Mouse (Mus musculus) stomach, embryonic 15.5 days (tissue): ENCODE data around the gene Hopx. TPM values are rescaled to one million over a fixed set of nuclear protein-coding genes. Genes with fewer than 3 reads are reported as not detected.

Source experiments
- ATAC-seq: fragments of 200-750 bp; cut with Nextera tagmentation; 2 replicates; pipeline ENCODE4 v1.8.0; 2017; ENCODE audit warnings: low read depth, moderate number of reproducible peaks, moderate TSS enrichment; ENCODE audit not compliant: insufficient read depth, low FRiP score
- H3K27ac ChIP-seq: fragments of 300-500 bp; sonication (generic); 2 replicates; pipeline ENCODE4 v1.5.1; 2015; ENCODE audit warnings: mild to moderate bottlenecking, inconsistent platforms
- H3K27me3 ChIP-seq: fragments of 300-500 bp; sonication (generic); replicated peaks from 2 replicates; pipeline ENCODE4 v1.6.1; 2015; ENCODE audit warnings: inconsistent platforms
- H3K36me3 ChIP-seq: fragments of 300-500 bp; sonication (generic); 2 replicates; pipeline ENCODE4 v1.6.1; 2015; ENCODE audit warnings: inconsistent platforms
- H3K4me1 ChIP-seq: fragments of 300-500 bp; sonication (generic); 2 replicates; pipeline ENCODE4 v1.6.1; 2015; ENCODE audit warnings: inconsistent platforms
- H3K4me2 ChIP-seq: fragments of 300-500 bp; sonication (generic); 2 replicates; pipeline ENCODE4 v1.6.1; 2015; ENCODE audit warnings: mild to moderate bottlenecking, inconsistent platforms
- H3K4me3 ChIP-seq: fragments of 300-500 bp; sonication (generic); replicated peaks from 2 replicates; pipeline ENCODE4 v1.5.1; 2015; ENCODE audit warnings: inconsistent platforms
- H3K9ac ChIP-seq: fragments of 300-500 bp; sonication (generic); 2 replicates; pipeline ENCODE4 v1.6.1; 2015; ENCODE audit warnings: inconsistent platforms
- H3K9me3 ChIP-seq: fragments of 300-500 bp; sonication (generic); 2 replicates; pipeline ENCODE4 v1.6.1; 2016; ENCODE audit warnings: inconsistent platforms
- WGBS: fragments of 180-500 bp; shearing (Covaris S2); methylation state at CpG from one replicate; pipeline ENCODE4 v1.1.7; 2015; 5-methylcytosine and 5-hydroxymethylcytosine counted together
- polyA plus RNA-seq: library from polyadenylated mRNA; unstranded; fragments of >200 nt; fragmentation: Nextera tagmentation; extraction: Ambion mirVana; gene quantifications from 2 replicates; pipeline ENCODE4 v1.2.1, GENCODE M21; 2015

Hopx gene
- polyA plus RNA-seq, 1 experiment from 2014 or later, result 3.5 TPM

DNA sequence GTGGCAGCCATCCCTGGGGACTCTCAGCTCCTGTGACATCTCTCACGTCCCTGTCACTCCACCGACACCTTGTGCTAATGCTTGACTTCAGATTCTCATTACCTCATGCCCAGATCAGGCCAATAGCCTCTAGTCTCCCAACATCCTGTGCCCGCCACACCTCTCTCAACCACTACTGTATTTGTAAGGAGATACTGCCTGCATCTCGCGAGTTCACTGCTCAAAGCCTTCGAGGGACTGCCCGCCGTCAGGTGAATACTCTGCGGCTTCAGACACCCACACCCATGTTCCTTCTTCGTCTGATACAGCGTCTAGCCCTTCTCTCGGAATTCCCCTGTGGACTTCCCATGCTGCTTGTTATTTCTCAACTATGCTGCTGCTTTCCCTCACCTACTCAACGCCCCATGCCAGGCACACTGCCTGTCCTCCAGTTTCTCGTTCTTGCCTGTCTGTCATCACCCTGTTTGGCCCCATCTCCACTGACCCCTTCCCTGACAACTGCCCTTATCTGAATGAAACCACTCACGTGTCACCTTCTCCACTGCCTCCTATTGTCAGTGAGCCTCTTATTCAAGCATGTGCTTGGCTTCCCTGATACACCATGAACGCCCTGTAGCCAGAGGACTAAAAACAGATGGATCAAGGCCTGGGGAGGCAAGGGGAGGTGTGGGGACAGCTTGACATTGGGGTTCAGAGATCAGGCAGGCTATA lies 15.5 kb upstream of the Hopx start:
- Histone ChIP-seq H3K4me1 (no peaks in the 10 kb centered on the region), H3K9ac (no peak overlapping the region)

DNA sequence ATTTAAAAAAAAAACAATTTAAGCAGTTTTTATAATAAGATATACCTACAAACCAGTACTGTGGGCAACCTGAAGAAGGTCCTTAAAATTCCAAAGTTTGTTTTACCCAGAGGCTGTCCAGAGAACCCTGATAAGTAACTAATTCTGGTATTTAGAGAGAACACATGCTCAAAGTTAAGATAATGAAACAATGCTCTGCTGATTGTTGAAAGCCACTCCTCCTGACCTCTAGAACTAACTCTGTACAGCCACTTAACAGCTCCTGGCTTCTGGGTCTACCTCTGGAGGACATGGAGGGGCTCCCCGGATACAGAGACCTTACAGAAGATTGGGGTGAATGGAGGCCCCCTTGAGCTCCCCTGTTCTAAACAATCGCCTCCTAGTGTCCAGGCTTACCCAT lies 15.0 kb upstream of the Hopx start:
- H3K4me1 ChIP-seq, result no peaks in the 10 kb centered on the region
- H3K4me2 ChIP-seq, result no peak overlapping the region
- no peak overlapping the region for H3K27ac ChIP-seq
- H3K4me3 ChIP-seq, result no peak overlapping the region
- no peak overlapping the region for H3K9ac ChIP-seq
- no peak for ATAC-seq
- no peaks in the 10 kb centered on the region for H3K9me3 ChIP-seq
- no peaks in the 10 kb centered on the region for H3K36me3 ChIP-seq
- WGBS, result 74% methylated on average over 2 of the region's 2 CpGs
- H3K27me3 ChIP-seq, result no peaks in the 10 kb centered on the region

More for the DNA sequence above, 15.5 kb upstream of the Hopx start:
- 69% methylated on average over 16 of the region's 16 CpGs for WGBS
- no peaks in the 10 kb centered on the region for H3K36me3 ChIP-seq
- H3K4me2 ChIP-seq, result no peak overlapping the region
- H3K9me3 ChIP-seq, result no peaks in the 10 kb centered on the region
- no peak overlapping the region for H3K4me3 ChIP-seq
- no peak for ATAC-seq
- H3K27me3 ChIP-seq, result no peaks in the 10 kb centered on the region
- H3K27ac ChIP-seq, result no peak overlapping the region

DNA sequence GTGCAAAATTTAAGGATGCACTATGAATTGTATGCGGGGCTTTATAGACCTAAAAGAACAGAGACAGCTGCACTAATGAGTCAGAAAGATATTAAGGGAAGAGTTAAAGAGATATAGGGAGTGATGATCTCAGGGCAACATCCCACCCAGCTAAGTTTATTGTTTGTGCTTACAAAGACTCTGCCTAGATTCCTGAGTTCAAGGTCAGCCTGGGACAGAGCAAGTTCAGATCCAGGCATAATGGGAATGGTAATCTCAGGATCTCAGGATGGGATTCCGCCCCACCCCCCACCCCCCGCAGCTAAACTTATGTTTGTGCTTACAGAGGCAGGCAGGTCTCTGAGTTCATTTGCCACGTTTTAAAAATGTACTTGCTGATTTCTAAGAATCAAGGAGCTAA lies 13.9 kb upstream of the Hopx start:
- Histone ChIP-seq H3K36me3 (no peaks in the 10 kb centered on the region), H3K4me2 (no peak overlapping the region), H3K27ac (no peak overlapping the region), H3K9ac (no peak overlapping the region), H3K4me3 (no peak overlapping the region), H3K27me3 (no peaks in the 10 kb centered on the region), H3K4me1 (no peaks in the 10 kb centered on the region), H3K9me3 (no peaks in the 10 kb centered on the region)
- WGBS, result 86% methylated on average over 4 of the region's 4 CpGs
- no peak for ATAC-seq

DNA sequence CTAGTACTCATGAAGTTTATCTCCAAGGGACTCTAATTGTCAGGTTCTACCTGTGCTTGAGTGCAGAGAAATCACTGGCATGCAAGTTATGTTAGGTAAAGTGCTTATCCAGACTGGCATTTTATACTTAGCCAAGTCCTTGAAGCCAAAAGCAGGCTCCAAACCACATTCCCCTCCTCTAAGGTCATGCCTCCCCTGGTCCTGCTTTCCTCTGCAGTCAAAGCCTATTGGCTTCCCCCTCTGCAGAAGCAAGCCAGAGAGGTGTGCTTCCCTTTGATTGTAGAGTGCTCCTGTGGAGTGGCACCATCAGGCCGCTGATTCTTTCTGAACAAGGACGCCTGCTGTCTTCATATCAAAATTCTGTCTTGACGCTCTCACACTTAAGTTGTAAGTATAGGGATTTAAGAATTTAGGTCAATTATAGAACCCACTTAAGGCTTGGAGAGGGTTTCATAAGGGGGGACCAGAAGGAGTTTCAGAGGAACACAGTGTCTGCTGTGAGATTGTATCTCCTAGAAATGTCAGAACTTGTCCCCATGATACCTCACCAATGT lies 11.6 kb upstream of the Hopx start:
- Histone ChIP-seq H3K9me3 (no peaks in the 10 kb centered on the region), H3K27me3 (no peaks in the 10 kb centered on the region), H3K4me2 (no peak overlapping the region), H3K36me3 (no peaks in the 10 kb centered on the region), H3K4me1 (peaks cover 6% of the 10 kb centered on the region), H3K4me3 (no peak overlapping the region), H3K9ac (no peak overlapping the region), H3K27ac (no peak overlapping the region)
- 90% methylated on average over 3 of the region's 3 CpGs for WGBS
- no peak for ATAC-seq

DNA sequence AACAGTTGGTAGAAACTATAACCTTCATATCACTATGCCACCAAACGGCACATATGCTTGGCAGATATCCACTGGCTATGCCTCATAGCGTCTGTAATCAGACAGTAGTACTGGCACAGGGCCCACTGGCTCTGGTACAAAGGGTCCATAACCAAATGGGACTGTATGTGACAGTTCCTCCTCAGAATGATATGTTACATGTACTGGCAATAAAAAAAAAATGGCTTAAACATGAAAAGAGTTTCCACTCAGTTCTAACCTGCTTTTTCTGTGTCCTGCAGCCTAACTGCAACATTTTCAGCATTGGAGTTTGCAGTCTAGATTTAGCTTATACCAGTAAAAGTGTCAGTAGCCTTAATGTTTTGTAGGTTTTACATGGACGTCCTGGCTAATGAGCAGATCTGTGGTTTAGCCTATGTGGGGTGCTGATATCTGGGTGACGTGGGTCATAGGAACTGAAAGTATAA lies 9.9 kb upstream of the Hopx start:
- Histone ChIP-seq H3K4me2 (no peak overlapping the region), H3K27ac (no peak overlapping the region), H3K9me3 (no peaks in the 10 kb centered on the region), H3K36me3 (no peaks in the 10 kb centered on the region), H3K9ac (no peak overlapping the region), H3K27me3 (no peaks in the 10 kb centered on the region), H3K4me1 (peaks cover 6% of the 10 kb centered on the region), H3K4me3 (no peak overlapping the region)
- 51% methylated on average over 4 of the region's 4 CpGs for WGBS
- ATAC-seq, result no peak

DNA sequence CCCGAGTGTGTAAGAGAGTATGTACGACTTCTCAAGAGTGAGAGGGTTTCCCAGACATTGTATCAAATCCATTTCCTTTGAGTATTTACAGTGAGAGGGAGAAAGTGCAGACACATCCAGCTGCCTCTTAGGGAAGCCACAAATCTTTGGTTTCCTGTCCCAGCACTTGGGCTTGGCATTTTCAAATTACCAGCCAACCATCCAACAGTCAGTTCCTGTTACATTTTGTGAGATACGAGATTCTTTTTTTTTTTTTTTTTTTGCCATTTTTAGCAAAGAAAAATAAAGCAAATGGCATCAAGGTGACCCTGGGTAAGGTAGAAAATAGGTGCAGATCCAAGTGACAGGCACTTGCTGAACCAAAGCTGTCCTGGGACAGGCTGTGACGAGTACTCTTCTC lies 9.2 kb upstream of the Hopx start:
- Histone ChIP-seq H3K4me1 (peaks cover 6% of the 10 kb centered on the region), H3K4me2 (no peak overlapping the region), H3K4me3 (no peak overlapping the region), H3K9ac (no peak overlapping the region), H3K27me3 (no peaks in the 10 kb centered on the region), H3K36me3 (no peaks in the 10 kb centered on the region), H3K9me3 (no peaks in the 10 kb centered on the region), H3K27ac (no peak overlapping the region)
- ATAC-seq, result no peak
- WGBS, result 55% methylated on average over 4 of the region's 4 CpGs

DNA sequence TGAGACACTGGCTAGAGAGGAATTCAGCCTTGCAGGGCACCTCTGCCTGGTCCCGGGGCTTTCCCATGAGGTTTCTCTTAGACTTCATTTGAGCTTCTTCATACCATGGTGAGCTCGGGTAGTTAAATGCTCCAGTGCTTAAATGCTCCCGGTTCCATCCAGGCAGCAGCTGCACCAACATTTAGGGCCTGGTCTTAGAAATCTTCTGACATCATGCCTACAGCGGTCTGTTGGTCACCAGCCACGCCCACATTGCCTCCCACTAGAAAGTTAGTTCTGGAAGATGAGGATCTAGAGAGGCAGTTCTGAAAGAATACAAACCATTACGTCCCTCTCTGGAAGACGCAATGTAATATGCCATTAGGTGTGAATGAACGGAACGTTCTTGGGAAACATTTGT lies 8.7 kb upstream of the Hopx start:
- Histone ChIP-seq H3K9me3 (no peaks in the 10 kb centered on the region), H3K27me3 (no peaks in the 10 kb centered on the region), H3K9ac (no peak overlapping the region), H3K27ac (no peak overlapping the region), H3K4me2 (no peak overlapping the region), H3K4me1 (peaks cover 6% of the 10 kb centered on the region), H3K36me3 (no peaks in the 10 kb centered on the region), H3K4me3 (no peak overlapping the region)
- ATAC-seq, result no peak
- WGBS, result 71% methylated on average over 9 of the region's 9 CpGs

DNA sequence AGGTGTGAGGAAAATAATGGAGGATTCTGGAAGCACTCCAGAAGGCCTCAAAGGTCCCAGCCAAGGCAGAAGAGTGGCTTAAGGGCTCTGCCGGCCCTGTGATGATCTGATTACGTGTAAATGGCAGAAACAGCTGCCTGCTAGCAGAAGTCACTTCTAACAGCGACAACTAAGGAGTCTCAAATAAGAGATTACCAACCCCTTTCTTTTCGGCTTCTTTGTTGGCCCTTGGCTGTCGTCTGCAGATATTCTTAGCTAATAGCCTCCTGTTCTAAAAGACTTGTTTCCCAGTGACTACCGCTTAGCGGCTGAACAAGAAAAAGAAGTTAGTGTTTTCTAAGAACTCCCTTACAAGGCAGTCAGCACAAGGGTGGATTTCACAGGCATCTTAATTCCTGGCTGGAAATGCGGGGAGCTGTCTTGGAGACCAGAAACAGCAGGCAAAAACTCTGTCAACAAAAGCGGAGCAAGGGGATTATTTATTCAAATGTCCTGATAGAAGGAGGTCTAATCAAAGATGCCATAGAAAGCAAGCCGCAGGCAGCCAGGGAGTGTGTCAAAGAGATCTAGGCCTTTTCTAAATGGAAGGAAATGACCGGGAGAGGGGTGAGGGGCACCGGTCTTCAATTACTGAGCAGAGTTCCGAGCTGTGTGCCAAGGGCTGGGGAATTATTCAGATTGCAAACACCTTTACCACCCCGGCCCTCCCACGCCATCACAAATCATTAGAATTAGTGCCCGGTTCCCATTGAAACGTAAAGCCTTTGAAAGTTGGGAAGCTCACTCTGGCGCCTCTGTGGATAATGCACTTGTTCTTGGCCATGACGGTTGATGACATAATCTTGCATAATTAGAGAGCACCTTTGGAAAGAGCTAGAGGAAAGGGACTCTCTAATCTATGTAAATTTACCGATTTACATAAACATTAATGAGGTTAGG lies 7.6 kb upstream of the Hopx start:
- Histone ChIP-seq H3K4me2 (no peak overlapping the region), H3K9me3 (no peaks in the 10 kb centered on the region), H3K4me1 (peaks cover 6% of the 10 kb centered on the region), H3K9ac (no peak overlapping the region), H3K27ac (peak overlapping the region; percentile 35; the same call in 1 of the 2 replicates), H3K36me3 (no peaks in the 10 kb centered on the region), H3K4me3 (no peak overlapping the region), H3K27me3 (no peaks in the 10 kb centered on the region)
- WGBS, result 24% methylated on average over 20 of the region's 20 CpGs
- no peak for ATAC-seq

DNA sequence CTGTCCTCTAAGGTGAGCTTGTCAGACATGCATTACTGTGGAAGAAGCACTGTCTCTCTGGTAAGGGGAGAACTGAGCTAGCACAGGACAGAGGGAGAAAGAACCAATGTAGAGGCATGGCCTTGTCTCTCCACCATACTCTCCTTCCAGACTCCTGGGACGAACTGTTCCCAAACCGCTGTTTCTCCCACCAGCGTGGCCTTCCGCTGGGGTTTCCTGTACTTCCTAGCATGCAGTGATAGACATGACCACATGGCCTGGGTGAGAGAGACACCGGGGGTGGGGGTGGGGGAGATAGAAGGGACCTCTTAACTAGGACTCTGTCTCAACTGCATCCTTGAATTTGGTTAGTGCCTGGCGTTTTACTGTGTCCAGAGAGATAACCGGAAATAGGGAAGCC lies 5.8 kb upstream of the Hopx start:
- H3K4me1 ChIP-seq, result peaks cover 6% of the 10 kb centered on the region
- H3K27ac ChIP-seq, result no peak overlapping the region
- H3K27me3 ChIP-seq, result no peaks in the 10 kb centered on the region
- ATAC-seq, result no peak
- H3K36me3 ChIP-seq, result no peaks in the 10 kb centered on the region
- no peak overlapping the region for H3K4me2 ChIP-seq
- H3K9me3 ChIP-seq, result no peaks in the 10 kb centered on the region
- H3K9ac ChIP-seq, result no peak overlapping the region
- WGBS, result 85% methylated on average over 7 of the region's 7 CpGs
- no peak overlapping the region for H3K4me3 ChIP-seq

DNA sequence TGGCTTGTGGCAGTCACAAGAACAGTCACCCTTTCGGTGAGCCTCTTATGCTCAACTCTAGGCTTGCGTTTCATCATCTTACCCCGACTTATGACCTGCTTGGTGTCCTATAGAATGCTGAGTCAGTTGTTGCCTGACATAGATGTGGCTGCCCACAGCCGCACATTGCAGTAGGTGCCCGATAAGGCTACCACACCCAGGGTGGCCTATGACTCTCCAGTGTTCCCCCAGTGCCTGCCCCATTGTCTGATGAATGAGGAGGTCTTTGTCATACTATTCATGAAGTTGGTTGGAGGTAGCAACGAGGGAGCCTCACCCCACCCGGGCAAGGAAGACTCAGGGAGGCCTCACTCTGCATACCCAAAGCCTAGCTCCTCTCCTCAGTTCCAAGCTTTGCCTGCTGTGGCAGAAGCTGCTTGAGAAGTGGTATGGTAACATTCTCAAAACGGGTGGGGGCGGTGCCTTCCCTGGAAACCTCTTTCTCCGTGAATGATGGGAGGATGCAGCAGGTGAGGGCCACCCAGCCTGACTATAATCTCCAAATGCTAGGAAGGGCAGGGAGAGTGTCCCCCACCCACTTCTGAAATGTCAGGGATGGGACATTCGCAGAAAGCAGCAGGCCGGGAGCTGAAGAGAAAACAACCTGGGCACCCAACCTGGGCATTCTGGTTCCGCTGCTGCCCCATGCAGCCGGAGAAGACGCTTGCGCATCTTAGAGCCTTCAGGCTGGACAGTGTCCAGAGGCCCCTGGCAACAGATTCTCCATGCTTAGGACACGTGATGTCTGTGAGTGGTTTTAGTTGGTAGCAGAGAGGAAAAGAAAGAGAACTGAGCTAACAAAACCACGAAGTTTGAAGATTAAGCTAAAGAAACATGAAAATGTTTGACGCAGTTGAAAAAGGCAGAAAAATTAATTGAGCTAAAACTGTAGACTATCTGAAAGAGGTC lies 4.8 kb upstream of the Hopx start:
- WGBS, result 75% methylated on average over 19 of the region's 19 CpGs
- H3K36me3 ChIP-seq, result no peaks in the 10 kb centered on the region
- H3K4me3 ChIP-seq, result no peak overlapping the region
- peaks cover 10% of the 10 kb centered on the region for H3K4me1 ChIP-seq
- no peak overlapping the region for H3K9ac ChIP-seq
- H3K27me3 ChIP-seq, result no peaks in the 10 kb centered on the region
- no peak overlapping the region for H3K27ac ChIP-seq
- H3K9me3 ChIP-seq, result no peaks in the 10 kb centered on the region
- peak; percentile 75; the same call in 1 of the 2 replicates for ATAC-seq
- no peak overlapping the region for H3K4me2 ChIP-seq

DNA sequence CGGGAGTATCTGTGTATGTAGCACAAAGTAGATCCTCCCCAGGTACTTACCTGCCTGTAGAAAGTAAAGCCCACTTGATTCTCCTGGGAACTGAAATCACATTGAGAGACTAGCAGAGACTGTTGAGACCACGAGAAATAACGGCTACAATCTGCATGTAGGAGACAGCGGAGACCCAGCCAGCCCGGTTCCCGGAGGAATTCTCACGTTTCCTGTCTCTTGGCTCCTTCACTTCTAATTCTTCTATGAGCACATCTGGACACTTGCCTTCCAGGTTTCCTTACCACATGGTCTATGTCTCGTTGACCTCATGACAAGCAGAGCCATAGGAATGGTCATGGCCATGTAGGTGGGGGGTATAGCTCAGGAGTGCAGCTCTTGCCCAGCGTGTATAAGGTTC lies 811 bp upstream of the Hopx start:
- Histone ChIP-seq H3K27me3 (no peaks in the 10 kb centered on the region), H3K9ac (no peak overlapping the region), H3K4me2 (no peak overlapping the region), H3K9me3 (no peaks in the 10 kb centered on the region), H3K27ac (peak overlapping the region; percentile 40), H3K4me1 (peaks cover 5% of the 10 kb centered on the region; the same call in 1 of the 2 replicates), H3K4me3 (no peak overlapping the region), H3K36me3 (no peaks in the 10 kb centered on the region)
- WGBS, result 75% methylated on average over 9 of the region's 9 CpGs
- no peak for ATAC-seq
